Mouse (Mus musculus) T-helper 17 cell (primary cell): ENCODE results near the gene Sox2.

Experiments
- in situ Hi-C, 2 experiments: fragments of 300-600 bp; cut with MboI, MseI; formaldehyde crosslinking; loops; 1 replicate in 1 of 2; 2 replicates in 1 of 2; pipeline ENCODE4 v1.15.1; 2025; ENCODE audit warnings: high pct_unique_total_duplicates in 2 of 2

The Sox2 gene

DNA sequence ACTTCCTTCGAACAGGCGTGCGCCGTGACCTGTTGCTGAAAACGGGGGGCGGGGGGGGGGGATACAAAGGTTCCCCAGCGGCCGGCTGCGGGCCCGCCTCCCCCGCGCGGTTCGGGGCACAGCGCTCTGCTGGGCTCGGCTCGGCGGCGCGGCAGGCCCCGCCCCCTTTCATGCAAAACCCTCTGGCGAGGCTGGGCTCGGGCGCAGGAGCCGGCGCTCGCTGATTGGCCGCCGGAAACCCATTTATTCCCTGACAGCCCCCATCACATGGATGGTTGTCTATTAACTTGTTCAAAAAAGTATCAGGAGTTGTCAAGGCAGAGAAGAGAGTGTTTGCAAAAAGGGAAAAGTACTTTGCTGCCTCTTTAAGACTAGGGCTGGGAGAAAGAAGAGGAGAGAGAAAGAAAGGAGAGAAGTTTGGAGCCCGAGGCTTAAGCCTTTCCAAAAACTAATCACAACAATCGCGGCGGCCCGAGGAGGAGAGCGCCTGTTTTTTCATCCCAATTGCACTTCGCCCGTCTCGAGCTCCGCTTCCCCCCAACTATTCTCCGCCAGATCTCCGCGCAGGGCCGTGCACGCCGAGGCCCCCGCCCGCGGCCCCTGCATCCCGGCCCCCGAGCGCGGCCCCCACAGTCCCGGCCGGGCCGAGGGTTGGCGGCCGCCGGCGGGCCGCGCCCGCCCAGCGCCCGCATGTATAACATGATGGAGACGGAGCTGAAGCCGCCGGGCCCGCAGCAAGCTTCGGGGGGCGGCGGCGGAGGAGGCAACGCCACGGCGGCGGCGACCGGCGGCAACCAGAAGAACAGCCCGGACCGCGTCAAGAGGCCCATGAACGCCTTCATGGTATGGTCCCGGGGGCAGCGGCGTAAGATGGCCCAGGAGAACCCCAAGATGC, at the start of gene Sox2:
Gene Sox2, plus strand, starts transcription at position 680 of the 895 bp plus-strand sequence.
- in situ Hi-C loops = loop anchor here (10.0 to 25.0 kb wide), 3 partner anchors 462 to 1505 kb away; partner anchors contain the start of gene D3Ertd254e (in 1 of the 2)

DNA sequence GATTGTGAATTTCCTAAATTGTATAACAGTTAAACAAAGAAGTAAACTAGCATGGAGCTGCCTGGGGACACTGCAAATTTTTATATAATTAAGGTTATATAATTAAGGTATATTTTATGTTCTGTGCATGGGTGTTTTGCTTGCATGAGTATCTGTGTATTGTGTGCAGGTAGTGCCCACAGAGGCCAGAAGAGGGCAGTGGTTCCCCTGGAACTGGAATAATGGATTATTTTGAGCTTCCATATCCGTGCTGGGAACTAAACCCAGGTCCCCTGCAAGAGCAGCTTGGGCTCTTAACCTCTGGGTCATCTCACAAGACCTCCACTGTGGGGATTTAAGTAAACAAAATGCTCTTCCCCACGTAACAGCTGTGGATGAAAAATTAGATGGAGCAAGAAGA, 49.1 kb upstream of the Sox2 start:
- in situ Hi-C loops = no loop called here

DNA sequence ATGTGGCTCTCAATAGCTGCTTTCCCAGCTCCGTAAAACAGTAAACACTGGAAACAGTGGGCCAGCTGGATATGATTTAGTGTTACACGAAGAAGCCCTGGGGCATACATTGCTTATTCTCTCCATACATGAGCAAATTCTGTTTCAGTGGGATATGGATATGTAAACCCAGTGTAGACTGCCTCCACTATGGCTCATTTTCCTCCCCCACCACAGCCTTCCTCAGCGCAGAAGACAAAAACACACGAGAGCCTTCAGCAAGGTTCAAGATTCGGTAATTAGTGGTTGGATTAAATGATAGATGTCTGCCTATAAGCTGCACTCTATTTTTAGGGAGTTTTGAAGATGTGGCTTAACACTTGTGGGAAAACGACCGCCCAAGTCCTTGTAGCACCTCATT, 36.1 kb upstream of the Sox2 start:
- in situ Hi-C loops = no loop called here

DNA sequence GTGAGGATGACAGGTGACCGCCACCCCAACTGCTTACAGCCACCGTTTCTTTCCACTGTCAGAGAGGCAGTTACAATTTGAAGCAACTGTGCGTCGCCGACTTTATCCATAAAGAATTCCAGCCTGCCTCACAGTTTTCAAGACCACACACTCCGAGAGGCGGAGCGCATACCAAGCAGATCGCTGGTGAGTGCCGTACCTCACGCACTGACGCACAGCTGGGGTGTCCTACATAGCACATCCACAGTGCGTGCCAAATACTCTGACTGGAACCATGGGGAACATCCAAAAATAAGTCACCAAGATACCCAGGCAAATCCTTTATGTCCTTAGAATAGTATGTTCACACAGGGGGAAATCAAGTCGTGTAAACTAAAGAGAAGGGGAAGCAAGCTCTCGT, 34.7 kb upstream of the Sox2 start:
- in situ Hi-C loops = no loop called here

DNA sequence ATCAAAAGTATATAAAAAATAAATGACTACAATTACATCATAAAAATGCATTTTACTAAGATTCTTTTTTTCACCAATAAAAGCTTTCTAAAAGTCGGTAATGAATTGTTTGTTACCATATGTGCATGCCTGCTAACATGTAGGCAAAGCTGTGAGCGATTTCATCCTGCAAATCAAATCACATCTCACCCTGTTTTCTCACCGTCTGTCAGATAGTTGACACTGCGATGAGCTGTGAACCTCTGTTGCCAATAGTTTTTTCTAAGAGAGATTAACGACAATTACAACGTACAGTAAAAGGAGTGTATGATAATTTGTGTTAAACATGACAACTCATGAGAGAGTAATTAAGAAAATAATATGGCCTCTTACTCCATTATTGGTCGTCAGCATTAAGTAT, 31.3 kb upstream of the Sox2 start:
- in situ Hi-C loops = no loop called here

DNA sequence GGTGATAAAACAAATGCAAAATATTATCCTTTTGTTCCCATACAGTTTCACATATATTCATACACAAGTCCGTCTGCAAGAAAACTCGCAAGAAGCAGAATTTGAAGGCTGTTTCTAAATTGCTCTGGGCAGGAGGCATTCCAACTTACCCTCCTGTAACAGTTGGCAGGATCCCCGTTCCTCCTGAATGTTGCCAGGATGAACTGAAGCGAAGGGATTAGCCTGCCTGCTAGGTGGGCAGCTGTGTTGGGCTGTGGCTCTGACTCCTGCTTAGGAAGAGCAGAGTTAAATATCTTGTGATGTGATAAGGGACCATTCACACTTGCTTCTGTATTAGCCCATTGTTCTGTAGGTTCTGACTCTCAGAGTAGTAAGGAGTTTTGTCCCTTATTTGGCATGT, 30.1 kb upstream of the Sox2 start:
- in situ Hi-C loops = no loop called here

DNA sequence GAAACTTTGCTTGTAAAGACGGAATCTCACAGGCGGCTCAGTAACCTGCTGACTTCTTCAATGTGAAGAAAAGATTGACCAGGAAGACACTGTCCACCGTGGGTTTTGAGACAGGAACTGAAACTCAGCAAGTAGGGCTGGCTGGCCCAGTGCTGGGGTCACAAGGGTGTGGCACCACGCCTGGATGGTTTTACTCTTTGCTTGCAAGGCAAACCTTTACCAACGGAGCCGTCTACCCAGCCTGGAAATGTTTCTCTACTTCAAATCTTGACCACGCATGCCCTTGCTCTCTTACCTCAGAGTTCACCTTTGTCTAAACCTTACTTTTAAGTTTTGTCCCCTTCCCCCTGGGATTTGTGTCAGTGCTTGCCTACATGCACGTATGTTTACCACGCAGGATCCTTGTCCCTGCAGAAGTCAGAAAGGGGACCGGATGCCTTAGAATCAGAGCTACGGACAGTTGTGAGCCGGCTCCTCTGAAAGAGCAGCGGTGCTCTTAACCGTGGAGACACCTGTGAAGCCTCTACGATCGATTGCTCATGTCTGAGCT, 25.4 kb upstream of the Sox2 start:
- in situ Hi-C loops = loop anchor here in 1 of 2 experiments (25.0 kb wide), 1 partner anchor 488 kb away; no protein-coding TSS in a partner anchor

DNA sequence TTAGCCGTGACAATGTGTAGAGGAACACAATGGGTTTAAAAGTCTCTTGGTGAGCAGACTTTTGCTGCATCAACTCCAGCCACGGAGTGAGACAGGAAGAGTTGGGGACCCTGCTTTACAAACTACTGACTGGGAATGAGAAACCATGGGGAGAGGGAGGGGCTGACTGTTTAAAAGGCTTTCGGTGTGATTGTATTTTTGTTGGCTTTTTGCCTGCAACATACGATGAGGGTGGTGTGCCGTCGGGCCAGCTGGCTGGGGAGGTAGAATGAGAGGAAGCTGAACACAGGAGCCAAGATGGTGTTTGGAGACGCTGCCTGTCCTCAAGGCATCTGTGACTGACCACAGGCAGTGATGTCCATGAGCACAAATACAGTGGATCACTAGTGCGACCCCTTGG, 23.7 kb upstream of the Sox2 start:
- in situ Hi-C loops = loop anchor here in 1 of 2 experiments (25.0 kb wide), 1 partner anchor 486 kb away; no protein-coding TSS in a partner anchor

DNA sequence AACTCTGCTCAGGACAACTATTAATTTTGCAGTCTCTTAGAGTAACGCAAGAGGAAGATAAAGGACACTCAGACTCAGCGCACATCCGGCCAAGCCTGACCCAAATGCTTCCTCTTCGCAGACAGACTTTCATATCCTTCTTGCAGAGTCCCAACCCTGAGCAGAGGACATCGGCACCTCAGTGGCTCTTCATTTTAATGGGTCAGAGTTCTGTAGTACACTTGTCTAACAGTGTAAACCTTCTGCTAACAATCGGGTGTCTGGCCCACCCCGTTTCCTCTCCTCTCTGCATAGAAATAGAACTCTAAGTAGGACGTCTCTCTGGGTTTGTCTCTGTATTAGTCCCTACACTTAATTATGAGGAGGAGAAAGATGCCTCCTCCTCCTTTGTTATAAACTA, 20.2 kb upstream of the Sox2 start:
- in situ Hi-C loops = loop anchor here (10.0 to 25.0 kb wide), 2 partner anchors 482 to 675 kb away; no protein-coding TSS in a partner anchor

DNA sequence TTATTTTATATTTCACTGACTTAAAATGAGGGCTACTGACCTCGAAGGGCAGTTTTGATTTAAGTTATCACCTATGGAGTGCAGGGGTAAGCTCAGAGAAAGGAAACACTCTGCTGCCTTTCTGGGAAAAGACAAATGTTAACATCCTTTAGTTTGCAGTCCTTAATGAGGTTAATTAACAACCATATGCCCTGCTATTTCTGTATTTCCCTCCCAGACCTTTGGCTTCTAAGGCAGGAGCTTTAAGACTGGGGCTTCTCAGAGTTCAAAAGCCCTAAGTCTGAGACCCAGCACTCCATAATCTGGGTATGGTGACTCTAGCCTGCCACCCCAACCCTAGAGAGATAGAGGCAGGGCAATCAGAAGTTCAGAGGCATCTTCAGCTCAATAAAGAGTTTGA, 19.5 kb upstream of the Sox2 start:
- in situ Hi-C loops = loop anchor here (10.0 to 25.0 kb wide), 2 partner anchors 482 to 676 kb away; no protein-coding TSS in a partner anchor

DNA sequence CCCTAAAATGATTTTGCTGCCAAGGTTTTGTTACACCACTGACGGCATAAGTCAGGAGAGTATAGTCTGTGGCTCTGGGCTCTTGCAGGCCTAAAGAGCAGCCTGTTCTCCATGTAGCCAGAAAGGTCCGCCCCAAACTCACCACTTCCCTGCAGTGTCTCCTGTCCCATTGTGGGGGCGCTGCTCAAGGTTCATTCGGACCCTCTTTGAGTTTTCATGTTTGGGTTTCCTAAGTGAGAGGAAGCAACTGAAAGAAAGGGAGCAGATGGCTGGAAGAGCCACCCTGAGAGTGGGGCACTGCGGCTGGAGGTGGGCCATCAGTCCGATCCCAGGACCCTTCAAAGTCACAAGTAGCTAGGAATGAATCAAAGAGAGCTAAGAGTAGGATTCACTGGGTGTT, 13.2 kb upstream of the Sox2 start:
- in situ Hi-C loops = loop anchor here (5.0 to 25.0 kb wide), 3 partner anchors 475 to 845 kb away; no protein-coding TSS in a partner anchor

DNA sequence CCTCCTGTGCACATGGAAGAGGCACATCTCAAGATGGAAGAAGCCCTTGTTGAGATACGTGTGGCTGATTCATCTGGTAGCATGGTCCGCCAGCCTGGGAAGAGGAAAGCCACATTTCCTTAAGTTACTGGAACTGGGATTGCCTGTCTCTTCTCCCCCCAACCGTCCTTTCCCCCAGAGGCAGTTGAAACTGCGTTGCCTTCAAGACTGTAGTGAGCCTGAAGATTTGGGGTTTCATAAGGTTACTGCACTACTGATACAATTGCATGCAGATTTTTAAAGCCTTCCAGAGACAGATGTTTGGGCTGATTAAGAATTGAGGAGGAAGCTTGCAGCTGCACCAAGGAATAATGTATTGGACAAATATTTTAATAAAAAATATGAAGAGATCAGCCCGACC, 12.7 kb upstream of the Sox2 start:
- in situ Hi-C loops = loop anchor here (5.0 to 25.0 kb wide), 3 partner anchors 475 to 845 kb away; no protein-coding TSS in a partner anchor

DNA sequence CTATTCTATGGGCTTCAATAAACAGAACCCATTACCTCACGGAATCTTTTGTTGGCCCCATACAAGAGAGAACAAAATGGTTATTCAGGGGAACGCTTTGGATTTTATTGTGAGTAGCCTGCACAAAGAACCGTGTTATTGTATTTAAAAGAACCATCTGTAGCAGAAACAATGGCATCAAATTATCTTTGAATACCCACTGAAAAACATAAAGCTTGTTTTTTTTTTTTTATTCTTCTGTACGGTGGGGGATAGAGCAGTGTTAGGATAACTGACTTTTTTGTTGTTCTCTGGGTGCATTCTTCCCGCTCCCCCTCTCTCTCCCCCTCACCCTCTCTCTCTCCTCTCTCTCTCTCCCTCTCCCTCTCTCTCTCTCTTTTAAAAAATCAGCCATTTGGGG, 12.3 kb upstream of the Sox2 start:
- in situ Hi-C loops = loop anchor here (5.0 to 25.0 kb wide), 3 partner anchors 474 to 844 kb away; no protein-coding TSS in a partner anchor

DNA sequence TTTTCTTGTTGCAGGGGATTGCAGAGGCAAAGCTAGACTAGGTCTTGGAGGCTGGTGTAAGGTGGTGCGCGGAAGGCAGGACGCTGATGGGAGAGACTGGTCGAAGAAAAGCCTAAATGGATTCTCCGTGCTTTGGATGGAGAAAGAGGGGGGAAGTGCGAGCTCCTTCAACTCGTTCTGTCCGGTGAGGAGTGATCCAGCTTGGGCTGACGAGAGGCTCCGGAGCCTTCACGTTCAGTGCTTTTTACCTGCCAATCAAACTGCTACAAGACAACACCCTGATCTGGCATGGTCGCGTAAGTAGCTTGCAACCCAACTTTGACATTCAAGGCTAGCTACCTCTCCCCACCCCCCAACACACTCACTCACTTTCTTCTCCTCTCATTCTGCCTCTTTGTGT, 11.9 kb upstream of the Sox2 start:
- in situ Hi-C loops = loop anchor here (5.0 to 25.0 kb wide), 3 partner anchors 474 to 844 kb away; no protein-coding TSS in a partner anchor

DNA sequence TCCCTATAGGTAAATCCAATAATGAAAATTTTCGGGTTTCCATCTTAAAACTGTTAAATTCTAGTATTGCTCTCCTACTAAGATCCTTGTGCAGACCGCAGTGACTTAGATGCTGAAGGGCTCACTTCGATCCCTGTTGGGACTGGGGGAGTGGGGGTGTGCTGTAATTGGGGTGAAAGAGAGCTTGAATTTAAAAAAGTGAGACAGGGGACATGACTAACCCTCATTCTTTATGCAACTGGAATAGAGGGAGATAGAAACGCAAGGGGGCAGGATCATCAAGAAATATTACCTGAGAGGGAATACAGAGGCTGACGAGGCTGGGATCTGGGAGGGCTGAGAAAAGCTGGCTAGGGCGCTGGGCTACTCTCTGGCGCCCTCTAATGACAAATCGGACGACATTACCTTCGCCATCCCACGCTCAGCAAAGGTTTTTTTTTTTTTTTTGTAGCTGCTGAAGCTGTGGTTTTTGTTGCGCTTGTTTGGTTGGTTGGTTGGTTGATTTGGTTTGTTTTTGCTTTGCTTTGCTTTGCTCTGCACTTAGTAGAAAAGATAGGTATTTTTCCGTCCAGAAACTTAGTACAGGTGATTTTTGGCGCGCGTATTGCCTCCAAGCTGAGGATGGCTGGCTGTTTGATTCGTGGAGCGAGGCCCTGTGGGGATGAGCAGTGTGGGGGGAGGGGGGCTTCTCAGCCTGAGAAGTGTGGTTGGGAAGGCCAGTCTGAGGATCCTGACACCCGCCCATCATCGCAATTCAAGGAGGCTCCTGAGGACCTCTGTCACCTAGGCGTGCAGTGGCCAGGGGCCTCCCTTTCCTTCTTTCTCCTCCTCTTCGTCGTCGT, 11.0 kb upstream of the Sox2 start:
- in situ Hi-C loops = loop anchor here (5.0 to 25.0 kb wide), 3 partner anchors 473 to 843 kb away; no protein-coding TSS in a partner anchor

DNA sequence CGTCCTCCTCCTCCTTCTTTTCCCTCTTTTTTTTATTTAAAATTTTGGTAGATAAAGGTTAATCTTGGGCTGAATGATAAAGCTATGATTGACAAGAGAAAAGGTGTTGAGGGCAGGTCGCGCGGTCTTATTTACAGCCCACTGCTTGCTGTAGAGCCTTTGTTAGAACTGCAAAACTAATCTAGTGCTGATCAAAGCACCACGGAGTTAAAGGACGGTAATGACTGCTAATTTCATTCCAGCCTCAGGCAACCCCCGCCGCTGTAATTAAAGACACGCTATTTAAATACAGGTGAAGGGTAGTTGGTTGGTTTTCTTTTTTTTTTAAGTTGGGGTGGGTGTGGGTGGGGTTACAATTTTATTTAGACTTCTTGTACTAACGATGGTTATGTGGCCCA, 10.3 kb upstream of the Sox2 start:
- in situ Hi-C loops = loop anchor here (5.0 to 25.0 kb wide), 8 partner anchors 472 to 847 kb away; no protein-coding TSS in a partner anchor

DNA sequence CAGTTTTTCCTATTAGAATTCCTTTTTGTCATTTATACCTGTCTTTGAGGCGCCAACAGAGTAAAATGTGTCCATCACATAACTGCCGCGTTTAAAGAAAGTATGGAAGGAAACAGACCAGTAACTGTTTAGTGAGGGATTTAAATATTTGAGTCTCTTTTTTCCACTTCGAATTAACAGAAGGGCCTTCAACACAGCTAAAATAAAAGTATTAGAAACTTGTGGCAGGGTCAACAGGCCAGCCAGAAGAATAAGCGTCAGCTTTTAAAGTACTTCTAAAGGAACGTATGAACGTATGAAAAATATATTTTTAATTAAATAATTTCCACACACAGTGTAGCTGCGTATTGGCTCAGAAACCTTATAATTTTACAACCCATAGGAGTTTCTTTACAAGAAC, 9.9 kb upstream of the Sox2 start:
- in situ Hi-C loops = loop anchor here (5.0 to 25.0 kb wide), 6 partner anchors 472 to 847 kb away; no protein-coding TSS in a partner anchor

DNA sequence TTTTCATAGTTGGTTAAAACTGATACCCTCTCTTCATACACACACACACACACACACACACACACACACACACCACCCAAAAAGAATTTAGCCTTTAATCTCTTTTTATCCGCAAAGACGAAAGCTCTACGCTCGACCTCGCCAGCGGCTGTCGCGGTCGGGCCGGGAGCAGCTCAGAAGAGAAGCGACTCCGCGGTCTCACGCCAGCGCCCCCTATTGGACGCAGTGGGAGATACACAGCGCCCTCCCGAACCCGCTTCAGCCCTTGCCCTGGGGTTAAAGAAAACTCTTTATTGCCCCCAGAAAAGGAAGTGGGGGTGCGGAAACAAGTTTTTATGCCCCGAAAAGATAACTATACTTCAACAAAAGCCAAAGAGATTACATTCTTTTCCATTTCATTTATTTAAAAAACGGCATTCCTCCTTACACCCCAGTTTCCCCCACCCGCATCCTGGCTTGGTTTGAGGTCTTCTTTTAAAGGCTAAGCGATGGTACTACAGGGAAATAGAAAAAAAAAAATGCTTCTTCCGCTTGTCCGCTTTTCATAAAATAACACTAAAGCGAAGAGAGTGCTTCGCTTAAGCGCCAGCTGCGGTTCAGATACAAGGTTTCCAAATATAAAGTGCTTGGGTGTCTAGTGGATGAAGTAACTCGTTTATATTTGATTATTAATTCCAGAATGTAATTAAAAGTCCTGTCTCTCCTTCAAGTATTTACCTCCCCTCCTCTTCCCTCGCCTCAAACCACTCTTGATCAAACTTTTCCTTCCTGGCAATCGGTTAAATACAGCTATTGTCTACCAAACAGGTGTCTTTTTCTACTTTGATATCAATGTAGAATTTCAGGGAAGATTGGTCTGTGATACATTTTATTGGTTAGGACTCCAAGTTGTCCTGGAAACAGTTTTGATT, 9.3 kb upstream of the Sox2 start:
- in situ Hi-C loops = loop anchor here (5.0 to 25.0 kb wide), 6 partner anchors 471 to 846 kb away; no protein-coding TSS in a partner anchor

DNA sequence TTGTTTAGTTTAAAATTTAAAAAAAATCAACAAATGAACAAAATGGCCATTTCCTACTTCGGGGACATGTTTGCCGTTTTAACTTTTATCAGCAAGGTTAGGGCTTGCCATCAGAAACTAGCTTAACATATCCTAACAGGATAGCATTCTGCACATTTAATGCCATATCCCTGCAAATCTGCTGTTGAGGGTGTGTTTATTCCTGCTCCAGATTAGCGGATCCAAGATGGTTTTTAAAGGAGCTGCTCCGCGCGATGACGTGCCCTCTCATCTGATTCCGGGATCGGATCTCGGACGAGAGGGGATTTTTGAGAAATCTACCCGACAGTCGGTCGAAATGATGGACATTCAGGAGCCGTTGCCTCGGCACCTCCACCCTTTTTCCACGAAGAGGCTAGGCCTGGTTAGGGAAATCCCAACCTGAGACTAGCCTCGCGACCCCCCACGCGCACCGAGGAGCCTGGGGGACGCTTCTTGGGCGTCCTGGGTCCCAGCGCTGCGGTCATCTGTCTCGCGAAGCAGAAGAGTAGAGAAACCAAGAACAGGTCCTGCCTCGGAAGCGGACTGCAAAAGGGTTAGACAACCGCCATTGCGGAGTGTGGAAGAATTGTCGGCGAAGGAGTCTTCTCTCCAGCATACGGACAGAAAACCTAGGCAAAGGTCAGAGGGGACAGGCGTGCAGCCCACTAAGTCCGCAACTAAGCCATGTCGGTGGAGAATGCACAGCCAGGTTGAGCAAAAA, 8.3 kb upstream of the Sox2 start:
- in situ Hi-C loops = loop anchor here (5.0 to 25.0 kb wide), 6 partner anchors 470 to 845 kb away; no protein-coding TSS in a partner anchor
